Mouse (Mus musculus) forebrain, embryonic 14.5 days (tissue): ENCODE results near the gene Cox14. TPM values are rescaled to one million over a fixed set of nuclear protein-coding genes. Genes with fewer than 3 reads are reported as not detected.

Source experiments
- ATAC-seq: fragments of 200-750 bp; cut with Nextera tagmentation; 2 replicates; pipeline ENCODE4 v1.8.0; 2017; ENCODE audit warnings: mild to moderate bottlenecking, moderate library complexity
- DNase-seq: peaks from one replicate; pipeline ENCODE4 v3.0.0-alpha.2; 2015; ENCODE audit warnings: low spot score
- H3K27ac ChIP-seq: fragments of 300-500 bp; sonication (generic); 2 replicates; pipeline ENCODE4 v1.5.1; 2014; ENCODE audit warnings: low read depth, mild to moderate bottlenecking, control low read depth, low read length, moderate library complexity
- H3K27me3 ChIP-seq: fragments of 300-500 bp; sonication (generic); replicated peaks from 2 replicates; pipeline ENCODE4 v1.6.1; 2014; ENCODE audit warnings: low read length, control low read depth, mixed read lengths; ENCODE audit not compliant: control insufficient read depth, insufficient read depth
- H3K36me3 ChIP-seq: fragments of 300-500 bp; sonication (generic); 2 replicates; pipeline ENCODE4 v1.6.1; 2014; ENCODE audit warnings: low read length, control low read depth; ENCODE audit not compliant: control insufficient read depth, insufficient read depth
- H3K4me1 ChIP-seq: fragments of 300-500 bp; sonication (generic); 2 replicates; pipeline ENCODE4 v1.6.1; 2014; ENCODE audit warnings: antibody characterized with exemption, low read length, control low read depth; ENCODE audit not compliant: control insufficient read depth, insufficient read depth
- H3K4me2 ChIP-seq: fragments of 300-500 bp; sonication (generic); 2 replicates; pipeline ENCODE4 v1.6.1; 2014; ENCODE audit warnings: mild to moderate bottlenecking, control low read depth, low read length
- H3K4me3 ChIP-seq: fragments of 300-500 bp; sonication (generic); 2 replicates; pipeline ENCODE4 v1.5.1; 2014; ENCODE audit warnings: low read depth, low read length, control low read depth
- H3K9ac ChIP-seq: fragments of 300-500 bp; sonication (generic); 2 replicates; pipeline ENCODE4 v1.6.1; 2014; ENCODE audit warnings: mild to moderate bottlenecking, low read length, control low read depth, moderate library complexity
- H3K9me3 ChIP-seq: fragments of 300-500 bp; sonication (generic); replicated peaks from 2 replicates; pipeline ENCODE4 v1.6.1; 2016; ENCODE audit warnings: low read length, control low read depth, mixed read lengths; ENCODE audit not compliant: control insufficient read depth
- WGBS: fragments of 180-500 bp; shearing (Covaris S2); extraction: QIAGEN DNeasy Blood & Tissue Kit; methylation state at CpG from one replicate; pipeline ENCODE4 v1.1.7; 2014; 5-methylcytosine and 5-hydroxymethylcytosine counted together
- polyA plus RNA-seq: library from polyadenylated mRNA; unstranded; fragments of >200 nt; fragmentation: Nextera tagmentation; extraction: Ambion mirVana; gene quantifications from 2 replicates; pipeline ENCODE4 v1.2.1, GENCODE M21; 2014

Cox14 gene
- polyA plus RNA-seq, 1 experiment from 2014 or later, result 238 TPM

GRCm38 (mm10) chr15:99728211-99728610 lies 2.8 kb downstream of the Cox14 start:
- WGBS, result 93% methylated on average over 5 of the region's 5 CpGs

GRCm38 (mm10) chr15:99729056-99729783 lies 3.8 kb downstream of the Cox14 start:
- H3K27me3 ChIP-seq, result no peaks in the 10 kb centered on the region
- ATAC-seq, result no peak

More at GRCm38 (mm10) chr15:99728211-99728610, 2.8 kb downstream of the Cox14 start:
- Histone ChIP-seq H3K4me1 (peaks cover 12% of the 10 kb centered on the region), H3K9me3 (no peaks in the 10 kb centered on the region), H3K27me3 (no peaks in the 10 kb centered on the region), H3K4me3 (no peak overlapping the region), H3K27ac (no peak overlapping the region), H3K9ac (no peak overlapping the region), H3K36me3 (peaks cover 34% of the 10 kb centered on the region), H3K4me2 (no peak overlapping the region)
- DNase-seq (no peak), ATAC-seq (no peak)

GRCm38 (mm10) chr15:99731167-99731566 lies 5.7 kb downstream of the Cox14 start:
- H3K36me3 ChIP-seq, result peaks cover 50% of the 10 kb centered on the region
- WGBS, result 92% methylated on average over 2 of the region's 2 CpGs
- no peak overlapping the region for H3K4me2 ChIP-seq
- H3K9me3 ChIP-seq, result no peaks in the 10 kb centered on the region
- ATAC-seq (no peak), DNase-seq (no peak)
- no peak overlapping the region for H3K9ac ChIP-seq
- H3K27me3 ChIP-seq, result no peaks in the 10 kb centered on the region
- no peak overlapping the region for H3K4me3 ChIP-seq
- H3K27ac ChIP-seq, result no peak overlapping the region
- peaks cover 5% of the 10 kb centered on the region for H3K4me1 ChIP-seq

More at GRCm38 (mm10) chr15:99729056-99729783, 3.8 kb downstream of the Cox14 start:
- Histone ChIP-seq H3K36me3 (peaks cover 32% of the 10 kb centered on the region), H3K9ac (no peak overlapping the region), H3K9me3 (no peaks in the 10 kb centered on the region), H3K4me3 (no peak overlapping the region), H3K27ac (no peak overlapping the region), H3K4me2 (no peak overlapping the region), H3K4me1 (peaks cover 10% of the 10 kb centered on the region)
- WGBS, result 93% methylated on average over 3 of the region's 4 CpGs
- DNase-seq, result no peak

- DNase-seq, result no peak
- Histone ChIP-seq H3K9ac (no peak overlapping the region), H3K4me2 (no peak overlapping the region), H3K4me1 (peaks cover under 1% of the 10 kb centered on the region), H3K4me3 (no peak overlapping the region), H3K27me3 (no peaks in the 10 kb centered on the region), H3K9me3 (no peaks in the 10 kb centered on the region), H3K36me3 (peaks cover 55% of the 10 kb centered on the region), H3K27ac (no peak overlapping the region)
- 91% methylated on average over 3 of the region's 3 CpGs for WGBS
- no peak for ATAC-seq
These were observed 6.3 kb downstream of the Cox14 start for GRCm38 (mm10) chr15:99731678-99732077.

- 98% methylated on average over 5 of the region's 5 CpGs for WGBS
- DNase-seq, result no peak
- H3K9ac ChIP-seq, result no peak overlapping the region
- H3K4me3 ChIP-seq, result no peak overlapping the region
- no peaks in the 10 kb centered on the region for H3K27me3 ChIP-seq
- H3K4me1 ChIP-seq, result no peaks in the 10 kb centered on the region
- no peaks in the 10 kb centered on the region for H3K9me3 ChIP-seq
- H3K36me3 ChIP-seq, result peaks cover 62% of the 10 kb centered on the region
- H3K4me2 ChIP-seq, result no peak overlapping the region
- H3K27ac ChIP-seq, result no peak overlapping the region
- ATAC-seq, result no peak
These were observed 7.8 kb downstream of the Cox14 start for GRCm38 (mm10) chr15:99733186-99733585.

- Histone ChIP-seq H3K36me3 (peaks cover 71% of the 10 kb centered on the region), H3K4me2 (no peak overlapping the region), H3K27ac (no peak overlapping the region), H3K9me3 (no peaks in the 10 kb centered on the region), H3K9ac (no peak overlapping the region), H3K4me1 (no peaks in the 10 kb centered on the region), H3K27me3 (no peaks in the 10 kb centered on the region), H3K4me3 (no peak overlapping the region)
- WGBS, result 93% methylated on average over 2 of the region's 2 CpGs
- no peak for ATAC-seq
- DNase-seq, result no peak
These were observed 10.2 kb downstream of the Cox14 start for GRCm38 (mm10) chr15:99735631-99736030.

GRCm38 (mm10) chr15:99736675-99737074 lies 11.3 kb downstream of the Cox14 start:
- ATAC-seq, result no peak
- no peak for DNase-seq
- WGBS, result 92% methylated on average over 11 of the region's 11 CpGs
- Histone ChIP-seq H3K9ac (no peak overlapping the region), H3K36me3 (peaks cover 76% of the 10 kb centered on the region), H3K27ac (no peak overlapping the region), H3K9me3 (no peaks in the 10 kb centered on the region), H3K4me1 (no peaks in the 10 kb centered on the region), H3K4me2 (no peak overlapping the region), H3K27me3 (no peaks in the 10 kb centered on the region), H3K4me3 (no peak overlapping the region)

GRCm38 (mm10) chr15:99740229-99740628 lies 14.8 kb downstream of the Cox14 start:
- peaks cover 68% of the 10 kb centered on the region for H3K36me3 ChIP-seq

GRCm38 (mm10) chr15:99754204-99754603 lies 28.8 kb downstream of the Cox14 start:
- H3K4me2 ChIP-seq, result no peak overlapping the region
- no peak overlapping the region for H3K9ac ChIP-seq
- no peaks in the 10 kb centered on the region for H3K4me1 ChIP-seq
- H3K27me3 ChIP-seq, result no peaks in the 10 kb centered on the region
- DNase-seq (no peak), ATAC-seq (no peak)
- WGBS, result 74% methylated on average over 3 of the region's 3 CpGs
- H3K9me3 ChIP-seq, result no peaks in the 10 kb centered on the region
- H3K36me3 ChIP-seq, result no peaks in the 10 kb centered on the region
- H3K27ac ChIP-seq, result no peak overlapping the region
- H3K4me3 ChIP-seq, result no peak overlapping the region

More at GRCm38 (mm10) chr15:99740229-99740628, 14.8 kb downstream of the Cox14 start:
- no peak overlapping the region for H3K4me3 ChIP-seq
- H3K27ac ChIP-seq, result no peak overlapping the region
- H3K9me3 ChIP-seq, result no peaks in the 10 kb centered on the region
- ATAC-seq (no peak), DNase-seq (no peak)
- H3K27me3 ChIP-seq, result no peaks in the 10 kb centered on the region
- H3K4me1 ChIP-seq, result no peaks in the 10 kb centered on the region
- 89% methylated on average over 4 of the region's 4 CpGs for WGBS
- no peak overlapping the region for H3K9ac ChIP-seq
- H3K4me2 ChIP-seq, result no peak overlapping the region
